Mouse (Mus musculus) kidney, postnatal 4 days (tissue): ENCODE data around the gene Srrm2.
A peak's percentile ranks its signal among the peaks of the same experiment; 100 is the strongest.
"Not testable (repeated sequence)": the region's sequence is repeated elsewhere in the genome, so short reads cannot be mapped to it uniquely, and the experiment has no call there.

Experiments
- DNase-seq, 2 experiments: peaks; one replicate each; pipeline ENCODE4 v3.0.0; 2021; ENCODE audit warnings: mixed read lengths in 2 of 2

The Srrm2 gene

DNA sequence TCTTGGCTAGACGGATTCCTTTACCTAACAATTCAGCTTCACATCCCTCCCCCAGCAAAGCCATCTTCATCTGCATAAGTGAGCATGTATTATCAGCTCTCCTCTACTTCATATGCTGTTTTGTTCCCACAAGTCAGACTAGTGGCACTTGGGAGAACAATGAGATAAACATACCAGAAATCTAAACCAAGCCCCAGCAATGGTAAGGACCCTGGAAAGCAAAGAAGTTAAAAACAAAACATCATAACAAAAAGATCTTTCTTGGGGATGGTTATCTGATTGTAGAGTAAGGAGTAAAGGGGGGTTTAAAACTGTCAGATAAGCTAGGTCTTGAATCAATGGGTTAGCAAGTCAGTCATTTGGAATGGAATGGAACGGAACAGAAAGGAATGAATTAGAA is 19.8 kb upstream of the Srrm2 start:
- DNase-seq: no peak

DNA sequence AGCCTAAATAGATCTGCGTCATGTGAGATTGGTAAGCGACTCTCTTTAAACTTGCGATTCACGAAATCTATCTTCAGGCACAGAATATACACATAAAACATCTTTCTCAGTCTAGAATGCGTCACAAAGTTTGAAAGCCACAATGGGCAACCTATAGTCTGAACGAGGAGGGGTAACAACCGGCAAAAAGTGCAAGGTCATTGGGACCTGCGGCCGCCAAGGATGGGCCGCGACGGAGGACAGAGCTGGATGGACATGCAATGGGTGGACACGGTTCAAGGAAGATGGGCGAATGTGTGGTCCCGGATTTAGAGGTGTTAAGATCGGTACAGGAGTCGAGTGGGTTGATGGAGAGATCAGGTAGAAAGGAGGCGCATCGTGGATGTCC is 19.4 kb upstream of the Srrm2 start:
- no peak for DNase-seq

DNA sequence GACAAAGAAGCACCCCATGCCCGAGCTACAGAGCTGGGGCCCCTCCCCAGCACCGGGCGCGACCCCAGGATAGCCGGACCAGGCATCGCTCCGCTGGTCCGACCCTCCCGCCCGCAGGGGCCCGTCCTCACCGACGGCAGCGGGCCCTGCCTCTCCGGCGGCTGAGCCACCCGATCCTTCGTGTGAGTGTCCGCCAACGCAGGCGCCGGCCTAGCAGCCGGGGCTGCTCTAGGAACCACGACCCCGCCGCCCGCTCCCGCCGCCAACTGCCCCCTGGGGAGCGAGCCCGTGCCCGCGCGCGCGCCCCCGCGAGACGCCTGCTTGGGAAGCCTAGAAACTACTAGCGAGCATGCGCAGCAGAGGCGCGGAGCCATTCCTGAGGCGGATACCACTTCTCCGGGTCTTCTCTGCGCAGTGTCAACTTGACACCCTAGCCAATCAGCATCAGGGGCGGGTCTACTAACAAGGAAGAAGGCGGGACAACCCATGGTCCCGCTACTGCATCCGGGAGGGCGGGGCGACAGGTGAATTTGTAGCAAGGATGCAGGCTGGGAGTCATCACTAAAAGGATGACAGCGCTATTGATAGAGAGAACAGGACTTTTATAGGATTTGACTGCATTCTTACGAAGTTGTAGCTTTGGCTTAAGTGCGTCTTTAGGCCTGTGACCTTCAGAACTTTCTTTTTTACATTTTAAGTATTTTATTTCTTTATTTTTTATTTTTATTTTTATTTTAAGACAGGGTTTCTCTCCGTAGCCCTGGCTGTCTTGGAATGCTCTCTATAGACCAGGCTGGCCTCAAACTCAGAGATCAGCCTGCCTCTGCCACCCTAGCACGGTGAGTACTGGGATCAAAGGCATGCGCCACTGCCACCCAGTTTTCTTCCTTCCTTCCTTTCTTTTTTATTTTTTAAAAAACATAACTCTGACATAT is 18.8 kb upstream of the Srrm2 start, which contains the start of gene Flywch1:
Flywch1 (minus strand) TSS at position 319 of the 935 bp plus-strand sequence.
- peak; percentile 98 to 99 for DNase-seq

DNA sequence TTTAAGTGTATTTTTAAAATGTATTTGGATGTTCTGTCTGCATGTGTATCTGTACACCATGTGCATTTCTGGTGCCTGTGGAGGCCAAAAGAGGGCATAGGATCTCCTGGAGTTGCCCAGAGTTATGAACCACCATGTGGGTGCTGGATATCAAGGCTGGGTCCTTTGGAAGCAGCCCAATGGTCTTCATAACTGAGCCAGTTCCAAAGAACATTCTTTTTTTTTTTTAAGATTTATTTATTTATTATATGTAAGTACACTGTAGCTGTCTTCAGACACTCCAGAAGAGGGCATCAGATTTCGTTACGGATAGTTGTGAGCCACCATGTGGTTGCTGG is 18.1 kb upstream of the Srrm2 start:
- DNase-seq: not testable (repeated sequence)

DNA sequence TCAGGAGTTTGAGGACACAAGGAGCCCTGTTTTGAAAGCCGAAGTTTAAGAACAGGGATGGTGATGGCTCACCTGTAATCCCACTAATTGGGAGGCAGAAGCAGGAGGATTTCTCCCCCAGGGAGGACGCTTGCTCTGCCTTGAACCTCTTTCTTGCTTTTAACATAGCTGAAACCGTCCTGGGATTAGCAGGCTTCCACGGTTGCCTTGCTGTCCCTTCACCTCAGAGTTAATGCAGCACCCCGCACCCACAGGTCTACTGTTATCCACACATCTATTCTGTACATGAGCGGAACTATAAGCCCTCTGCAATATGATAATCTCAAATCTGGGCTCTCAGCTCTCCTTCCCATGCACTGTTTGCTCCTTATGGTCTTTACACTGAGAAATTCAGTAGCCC is 16.7 kb upstream of the Srrm2 start:
- DNase-seq: no peak

DNA sequence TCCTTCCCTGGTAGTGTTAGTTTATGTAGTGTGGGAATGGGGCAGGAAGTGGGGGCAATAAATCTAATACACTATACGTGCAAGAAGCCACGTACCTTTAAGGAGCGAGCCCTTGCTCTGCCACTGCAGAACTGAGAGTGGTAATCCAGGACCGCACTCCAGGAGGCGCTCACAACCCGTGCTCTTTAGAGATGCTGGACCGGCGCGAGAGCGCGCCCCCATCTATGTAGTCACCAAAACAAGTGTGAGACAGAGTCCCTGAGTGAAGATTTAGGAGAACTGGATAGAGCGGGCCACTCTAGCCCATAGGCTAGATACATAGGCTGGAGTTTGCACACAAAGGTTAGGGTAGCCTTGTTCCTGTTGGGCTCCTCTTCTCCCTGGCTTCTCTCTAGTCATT is 16.2 kb upstream of the Srrm2 start:
- peak; percentile 92 to 93 for DNase-seq

DNA sequence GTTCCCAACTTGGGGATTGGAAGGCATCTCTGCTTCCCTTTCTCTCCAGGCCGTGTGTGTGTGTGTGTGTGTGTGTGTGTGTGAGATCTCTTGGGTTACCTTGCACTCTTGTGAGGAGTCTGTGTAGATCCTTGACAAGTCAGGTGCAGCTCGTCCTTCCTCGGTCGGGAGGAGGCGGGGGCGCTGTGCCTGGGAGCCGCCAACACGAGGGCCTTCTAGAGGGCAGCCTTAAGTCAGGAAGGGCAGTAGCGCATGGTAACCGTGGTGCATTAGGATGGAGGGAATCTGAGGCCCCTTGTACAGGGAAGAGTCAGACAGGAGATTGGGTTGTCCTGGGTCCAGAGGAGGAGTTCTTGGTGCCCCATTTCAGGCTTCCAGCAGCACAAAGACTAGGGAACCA is 14.1 kb upstream of the Srrm2 start:
- no peak for DNase-seq

DNA sequence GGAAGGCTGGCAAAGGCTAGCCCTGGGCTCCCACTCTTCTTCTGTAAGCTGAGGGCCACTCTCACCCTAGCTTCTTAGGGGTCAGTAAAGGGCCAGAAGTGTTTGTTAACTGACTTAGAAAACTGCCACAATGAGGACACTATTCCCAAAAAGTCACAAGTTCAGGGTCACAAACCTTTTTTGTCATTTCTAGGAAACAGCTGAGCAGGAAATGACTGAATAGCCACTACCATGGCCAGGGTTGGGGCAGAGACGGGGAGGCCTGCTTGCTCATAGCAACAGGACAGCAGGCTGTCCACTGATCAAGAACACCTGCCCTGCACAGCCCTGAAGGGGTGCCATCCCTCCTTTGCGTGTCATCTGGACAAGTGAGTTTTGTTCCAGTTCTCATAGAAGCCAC is 13.2 kb upstream of the Srrm2 start:
- DNase-seq: no peak

DNA sequence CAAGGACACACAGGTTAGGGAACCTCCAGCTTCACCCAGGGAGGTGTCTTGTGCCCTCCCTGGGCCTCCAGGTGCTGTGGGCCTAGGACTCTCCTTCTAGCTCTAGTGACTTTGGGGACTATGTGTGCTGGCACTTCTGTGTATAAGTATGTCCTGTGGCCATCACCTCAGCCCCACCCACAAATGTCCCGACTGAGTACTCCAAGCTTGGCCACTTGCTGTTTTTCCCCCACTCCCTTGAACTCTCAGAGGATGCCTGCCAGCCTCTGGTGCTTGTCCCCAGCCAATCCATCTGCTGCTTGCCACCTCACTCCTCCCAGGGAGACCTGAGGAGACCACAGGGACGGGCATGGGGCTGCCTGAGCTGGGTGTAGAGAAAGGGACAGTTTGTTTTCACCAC is 11.9 kb upstream of the Srrm2 start:
- no peak for DNase-seq

DNA sequence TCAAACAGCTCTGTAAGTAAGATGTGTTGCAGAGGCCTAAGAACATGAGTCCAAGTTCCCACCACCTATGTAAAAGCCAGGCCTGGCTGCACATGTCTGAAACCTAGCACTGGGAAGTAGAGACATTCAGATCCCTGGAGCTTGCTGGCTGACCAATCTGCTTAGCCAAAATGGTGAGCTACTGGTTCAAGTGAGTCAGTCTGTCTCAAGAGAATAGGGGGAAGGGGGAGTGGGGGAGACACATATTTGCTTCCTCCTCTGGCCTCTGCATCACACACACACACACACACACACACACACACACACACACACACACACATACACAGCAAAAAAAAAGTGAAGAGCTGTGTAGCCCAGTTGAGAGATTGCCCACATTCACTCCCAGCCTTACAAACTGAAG is 7.0 kb upstream of the Srrm2 start:
- DNase-seq: no peak

DNA sequence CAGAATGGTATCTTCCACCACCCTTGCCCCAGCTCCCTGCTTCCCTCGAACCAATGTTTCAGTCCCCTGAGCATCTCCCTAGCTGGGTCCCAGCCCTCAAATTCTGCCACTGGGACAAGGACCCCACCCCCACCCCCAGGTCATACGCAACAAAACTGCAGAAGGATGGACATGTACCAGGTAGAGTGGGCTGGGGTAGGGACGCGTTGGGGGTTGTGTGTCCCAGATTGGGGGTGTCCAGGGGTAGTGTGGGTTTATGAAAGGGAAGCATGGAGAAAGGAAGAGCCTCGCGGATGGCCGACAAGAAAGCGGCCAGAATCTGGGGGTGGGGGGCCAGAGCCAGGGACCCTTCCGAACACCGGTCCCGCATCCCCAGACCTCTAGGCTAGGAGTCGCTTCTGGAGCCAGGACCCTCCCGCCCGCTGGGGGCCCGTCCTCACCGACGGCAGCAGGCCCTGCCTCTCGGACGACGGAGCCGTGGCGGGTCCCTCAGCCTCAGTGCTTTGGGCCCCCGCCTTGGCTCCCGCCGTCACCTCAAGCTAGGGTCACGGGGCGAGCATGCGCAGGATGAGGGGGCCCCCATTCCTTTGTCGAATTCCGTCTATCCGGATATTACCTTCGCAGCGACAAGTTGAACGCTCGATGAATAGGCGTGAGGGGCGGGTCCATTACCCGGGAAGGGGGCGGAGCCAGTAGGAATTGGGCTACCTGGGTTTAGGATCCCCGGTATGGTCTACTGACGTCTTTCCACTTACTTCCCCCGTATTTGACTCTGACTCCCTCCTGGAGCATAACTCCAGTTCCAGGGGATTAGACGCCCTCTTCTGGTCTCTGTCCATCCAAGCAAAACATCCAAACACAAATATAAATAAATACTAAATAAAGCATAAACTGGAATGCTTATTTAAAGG is 4.5 kb upstream of the Srrm2 start, which contains the start of gene Flywch2:
Flywch2 (minus strand) TSS at position 521 of the 911 bp plus-strand sequence.
- peak; percentile 86 to 89 for DNase-seq

DNA sequence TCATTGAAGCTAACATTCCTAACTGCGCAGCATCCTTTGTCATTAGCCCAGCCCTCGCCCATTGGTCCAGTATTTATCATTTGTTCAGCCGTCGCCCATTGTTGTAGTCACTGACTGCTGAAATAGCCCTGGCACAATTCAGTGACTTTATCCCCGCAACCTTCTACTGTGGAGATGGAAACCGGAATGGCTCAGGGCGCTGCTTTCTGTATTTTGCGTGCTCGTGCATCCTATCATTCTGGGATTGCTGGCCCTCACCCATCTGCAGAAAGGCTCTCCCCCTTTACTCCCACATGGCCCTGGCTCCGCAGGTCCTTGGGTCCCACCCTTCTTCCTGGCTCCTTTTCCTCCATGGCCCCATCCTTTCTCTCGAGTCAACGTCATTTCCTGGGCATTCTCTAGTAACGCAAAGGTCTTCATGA is 3.8 kb upstream of the Srrm2 start:
- DNase-seq: peak in 1 of 2 experiments; percentile 27

DNA sequence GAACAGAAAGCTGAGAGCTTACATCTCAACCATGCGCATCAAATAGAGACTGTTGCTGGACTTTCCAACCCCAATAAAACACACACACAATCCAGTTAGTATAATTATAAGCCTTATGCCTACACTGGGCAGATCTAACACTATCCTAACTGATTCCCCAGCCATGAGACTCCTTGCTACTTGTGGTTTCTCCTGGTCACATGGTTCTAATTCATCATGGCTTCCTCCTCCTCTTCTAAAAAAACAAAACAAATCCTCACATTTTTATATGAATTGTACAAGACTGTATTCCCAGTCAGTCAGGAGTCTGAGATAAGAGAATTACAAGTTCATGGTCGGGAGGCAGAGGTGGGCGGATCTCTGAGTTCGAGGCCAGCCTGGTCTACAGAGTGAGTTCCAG is 1.4 kb upstream of the Srrm2 start:
- no peak for DNase-seq

DNA sequence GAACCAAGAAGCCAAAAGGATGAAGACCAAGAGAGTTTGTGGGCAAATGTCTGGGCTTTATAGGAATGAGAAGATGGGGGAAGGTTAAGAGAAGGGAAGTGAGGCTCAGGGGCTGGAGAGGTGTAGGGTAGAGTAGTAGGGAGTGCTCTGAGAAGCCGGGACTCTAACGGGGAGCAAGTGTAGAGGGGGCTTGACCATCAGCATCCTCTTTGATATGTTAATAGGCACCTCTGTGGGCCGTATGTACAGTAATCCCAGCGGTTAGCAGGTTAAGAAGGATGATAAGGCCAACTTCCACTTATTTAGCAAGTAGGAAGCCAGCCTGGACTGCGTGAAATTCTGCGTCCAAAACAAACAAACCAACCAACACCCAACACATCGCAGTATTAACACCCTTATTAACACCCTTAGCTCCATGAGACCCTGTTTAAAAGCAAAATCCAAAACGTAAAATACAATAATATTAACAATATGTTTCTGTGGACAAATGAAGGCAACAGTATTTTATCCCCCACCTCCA is 523 bp upstream of the Srrm2 start:
- DNase-seq: no peak

DNA sequence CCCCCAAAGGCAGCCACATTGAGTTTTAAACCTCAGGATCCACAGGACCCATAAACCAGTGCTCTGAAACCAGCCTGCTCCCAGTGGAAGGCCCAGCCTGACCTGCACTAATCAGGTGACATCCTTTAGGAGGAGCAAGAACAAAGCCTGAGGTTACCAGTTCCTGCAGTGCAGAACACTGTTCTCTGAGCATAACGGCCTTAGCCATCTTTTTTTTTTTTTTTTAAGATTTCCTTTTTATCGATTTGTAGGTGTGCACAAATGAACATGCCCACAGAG is 686 bp downstream of the Srrm2 start:
- no peak for DNase-seq

DNA sequence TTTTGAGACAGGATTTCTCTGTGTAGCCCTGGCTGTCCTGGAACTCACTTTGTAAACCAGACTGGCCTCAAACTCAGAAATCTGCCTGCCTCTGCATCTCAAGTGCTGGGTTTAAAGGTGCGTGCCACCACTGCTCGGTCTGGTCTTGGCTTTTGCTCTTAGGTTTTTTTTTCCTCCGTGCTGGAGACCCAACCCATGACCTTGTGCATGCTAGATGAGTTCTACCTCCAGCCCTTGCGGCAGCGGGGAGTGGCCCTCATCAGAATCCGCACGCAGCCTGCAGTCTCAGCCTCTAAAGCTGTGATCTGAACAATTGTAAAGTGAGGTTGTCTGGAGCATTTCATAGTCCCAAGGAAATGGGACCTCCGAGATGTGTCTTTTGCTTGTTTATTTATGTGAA is 5.0 kb downstream of the Srrm2 start:
- DNase-seq: no peak

DNA sequence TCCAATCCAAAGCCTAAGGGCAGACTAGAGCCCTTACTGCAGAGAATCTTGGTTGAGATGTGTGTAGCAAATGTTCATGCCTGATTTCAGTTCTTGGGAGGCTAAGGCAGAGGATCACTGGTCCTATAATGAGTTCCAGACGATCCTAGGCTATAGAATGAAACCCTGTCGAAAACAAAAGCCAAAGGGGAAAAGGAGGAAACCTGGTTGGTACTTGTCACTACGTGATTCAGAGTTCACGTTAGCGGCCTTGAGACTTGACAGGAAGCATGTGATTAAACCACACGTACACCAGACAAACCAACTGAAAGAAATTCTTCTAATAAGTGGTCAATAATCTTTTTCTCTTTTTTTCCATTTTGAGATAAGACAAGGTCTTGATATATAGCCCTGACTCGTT is 7.0 kb downstream of the Srrm2 start:
- DNase-seq: no peak

DNA sequence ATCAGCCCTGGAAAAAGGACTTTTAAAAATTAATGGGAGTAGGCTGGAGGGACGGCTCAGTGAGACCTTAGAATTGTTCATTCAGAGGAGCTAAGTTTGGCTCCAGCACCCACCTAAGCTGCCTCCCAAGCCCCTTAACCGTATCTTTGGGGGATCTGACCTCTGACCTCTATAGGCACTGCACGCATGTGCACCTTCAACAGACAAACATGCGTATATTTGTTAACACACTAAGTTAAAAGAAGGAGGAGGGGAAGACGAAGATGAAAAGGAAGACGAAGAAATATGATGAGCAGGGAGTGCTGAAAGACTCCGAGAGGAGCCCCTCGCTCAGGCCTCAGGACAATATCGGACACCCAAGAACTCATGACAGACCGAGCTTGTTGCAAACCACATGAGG is 11.3 kb downstream of the Srrm2 start:
- DNase-seq: no peak

DNA sequence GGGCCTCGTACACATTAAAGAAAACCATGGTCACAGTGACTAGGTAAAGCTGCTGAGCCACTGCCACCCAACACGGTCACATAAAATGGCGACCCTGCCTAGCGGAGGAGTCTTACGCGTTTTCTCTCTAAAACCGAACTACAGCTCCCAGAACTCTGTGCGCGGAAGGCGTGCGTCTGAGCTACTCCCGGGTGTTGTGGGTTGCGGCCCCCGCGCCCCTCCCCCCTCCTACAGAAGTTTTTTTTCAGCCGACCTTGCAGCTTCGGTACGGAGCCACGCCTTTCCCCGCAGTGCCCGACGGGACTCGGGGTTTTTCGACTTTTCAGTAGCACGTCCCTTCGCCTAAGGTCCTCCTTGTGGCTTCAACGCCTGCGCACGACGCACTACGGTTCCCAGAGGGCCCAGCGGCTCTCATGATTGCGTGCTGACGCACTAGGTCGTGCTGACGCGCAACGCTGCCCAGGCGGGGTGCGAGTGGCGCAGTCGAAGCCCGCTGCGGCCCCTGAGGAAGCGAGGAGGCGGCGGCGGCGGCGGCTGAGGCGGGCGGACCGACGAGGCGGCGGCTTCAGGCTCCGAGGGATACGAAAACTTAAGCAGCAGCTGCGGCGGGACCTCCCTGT is 12.5 kb downstream of the Srrm2 start:
- peak; percentile 97 to 99 for DNase-seq

DNA sequence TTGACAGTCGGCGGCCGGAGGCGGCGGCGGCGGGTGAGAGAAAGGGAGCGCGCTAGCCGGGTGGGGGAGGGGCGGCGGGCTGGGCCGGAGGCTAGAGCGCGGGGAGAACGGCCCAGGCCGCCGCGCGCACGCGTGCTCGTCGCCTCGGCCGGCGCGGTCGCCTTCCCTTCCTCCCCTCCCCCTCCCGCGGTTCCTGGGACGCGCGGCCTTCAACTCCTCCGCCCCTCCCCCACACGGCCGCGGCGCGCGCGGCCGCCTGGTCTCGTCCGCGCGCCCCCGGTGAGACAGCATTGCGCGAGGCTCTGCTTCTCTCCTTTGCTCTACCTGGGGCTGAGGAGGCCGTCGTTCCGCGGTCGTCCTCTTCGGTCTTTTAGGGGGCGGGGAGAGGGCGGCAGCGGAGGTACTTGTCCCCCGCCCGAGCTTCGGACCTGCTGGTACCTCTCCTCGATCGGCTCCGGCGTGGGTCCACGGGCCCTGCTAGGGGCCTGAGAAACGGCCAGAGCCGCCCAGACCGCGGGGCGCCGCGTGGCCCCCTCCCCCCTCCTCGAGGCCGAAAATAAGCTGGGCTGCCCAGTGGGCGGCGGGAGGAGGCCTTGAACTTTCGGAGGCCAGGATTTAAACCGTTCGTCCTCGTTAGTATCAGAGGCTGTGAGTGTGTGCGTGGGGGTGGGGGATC is 13.2 kb downstream of the Srrm2 start:
- DNase-seq: peak; percentile 88 to 94

DNA sequence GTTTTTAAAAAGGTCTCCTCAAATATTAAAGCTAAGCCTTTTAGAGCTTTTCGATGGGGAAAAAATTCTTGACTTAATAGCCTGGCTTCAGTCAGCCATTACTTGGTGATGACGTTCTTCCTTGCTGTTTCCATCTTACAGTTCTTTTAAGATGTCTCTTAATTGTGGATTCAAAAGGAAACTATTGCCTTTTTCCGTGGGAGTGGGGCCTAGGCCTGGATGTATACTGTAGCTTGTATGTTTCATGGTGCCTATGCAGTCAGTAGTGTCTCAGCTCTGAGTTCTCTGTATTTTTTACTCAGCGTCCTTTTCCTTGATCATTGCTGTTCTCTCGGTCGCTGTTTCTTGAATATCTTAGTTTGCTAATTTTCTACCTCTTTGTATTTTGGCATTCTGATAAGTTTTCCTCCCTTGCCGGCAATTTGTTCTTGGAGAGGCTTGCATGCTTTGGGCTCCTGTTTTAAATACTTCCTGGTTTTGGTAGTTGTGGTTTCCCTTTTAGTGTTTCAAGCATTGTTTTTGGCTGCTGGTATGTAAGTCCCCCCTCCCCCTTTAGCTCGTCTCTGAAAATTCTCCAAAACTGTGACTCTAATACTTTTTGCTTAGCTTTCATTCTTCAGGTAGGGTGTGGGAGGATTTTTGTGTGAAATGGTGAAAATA is 14.2 kb downstream of the Srrm2 start:
- DNase-seq: no peak

DNA sequence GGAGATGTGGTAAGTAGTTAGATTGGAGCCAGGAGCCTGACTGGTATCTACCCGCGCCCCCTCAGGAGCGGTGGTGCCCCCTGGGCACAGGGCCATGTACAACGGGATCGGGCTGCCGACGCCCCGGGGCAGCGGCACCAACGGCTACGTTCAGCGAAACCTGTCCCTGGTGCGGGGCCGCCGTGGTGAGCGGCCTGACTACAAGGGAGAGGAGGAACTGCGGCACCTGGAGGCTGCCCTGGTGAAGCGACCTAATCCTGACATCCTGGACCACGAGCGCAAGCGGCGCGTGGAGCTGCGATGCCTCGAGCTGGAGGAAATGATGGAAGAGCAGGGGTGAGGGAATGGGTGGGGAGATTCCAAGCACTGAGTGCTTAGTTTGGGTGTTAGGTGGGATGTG is 16.5 kb downstream of the Srrm2 start:
- peak; percentile 69 to 81 for DNase-seq
